Mouse (Mus musculus): Measurements from ENCODE around the gene 1810055G02Rik. TPM values are rescaled to one million over a fixed set of nuclear protein-coding genes. Genes with fewer than 3 reads are reported as not detected.

1810055G02Rik gene
- polyA plus RNA-seq, 1 experiment from 2014 or later: 48.2 TPM

DNA sequence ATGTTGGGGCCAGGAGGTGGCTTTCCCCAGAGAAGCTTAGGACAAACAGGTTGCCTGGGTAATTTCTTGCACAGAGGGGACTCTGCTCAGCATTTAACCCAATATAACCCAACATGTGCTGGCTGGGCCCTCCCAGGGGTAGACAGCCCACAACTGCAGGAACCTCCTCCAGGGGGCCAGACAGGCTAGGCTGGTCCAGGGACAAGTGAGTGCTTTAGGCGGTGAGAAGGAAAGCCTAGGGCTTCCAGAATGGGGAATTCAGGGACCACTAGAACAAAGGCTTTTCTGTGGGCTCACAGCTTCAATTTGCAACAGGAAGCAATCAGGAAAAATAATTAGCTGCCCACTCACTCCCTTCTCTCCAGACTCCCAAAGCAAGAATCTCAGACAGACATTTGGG, 23.7 kb upstream of the 1810055G02Rik start:
- peak overlapping the region; percentile 95 for H3K27ac ChIP-seq (ENCODE audit: low read depth)

DNA sequence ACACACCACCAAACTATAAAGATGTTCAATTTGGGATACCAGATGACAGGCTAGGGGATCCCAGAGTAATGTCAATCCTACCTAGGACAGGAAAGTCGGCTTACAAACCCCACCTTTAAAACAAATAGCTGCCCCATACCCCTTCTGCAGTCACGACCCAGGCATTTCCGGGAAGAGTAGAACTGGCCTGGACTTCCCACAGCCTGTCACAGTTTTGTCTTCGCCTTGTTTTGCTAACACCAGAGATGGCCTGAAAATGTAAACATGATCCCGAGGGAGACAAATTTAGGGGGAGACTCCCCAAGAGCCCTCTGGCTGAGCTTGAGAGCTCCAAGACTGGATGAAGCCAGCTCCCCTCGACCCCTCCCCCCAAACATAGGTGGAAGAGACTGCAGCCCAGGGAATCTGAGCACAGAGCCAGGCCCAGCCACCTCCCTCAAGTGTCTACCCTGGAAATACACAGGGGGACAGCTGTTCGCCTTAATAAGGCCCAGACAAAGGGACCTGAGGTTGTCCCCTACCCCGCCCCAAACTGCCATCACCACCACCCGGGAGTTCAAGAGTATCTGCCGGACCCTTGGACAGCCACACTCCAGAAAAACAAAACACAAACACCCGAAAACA, 23.0 kb upstream of the 1810055G02Rik start:
- Histone ChIP-seq H3K9me3 (ENCODE audit: low read length) (no peaks in the 10 kb centered on the region), H3K4me3 (ENCODE audit: low read depth, low read length) (peak overlapping the region; percentile 86), H3K36me3 (replicated peaks; ENCODE audit: insufficient read depth, low read length) (no peaks in the 10 kb centered on the region), H3K27me3 (ENCODE audit: insufficient read depth, low read length) (no peaks in the 10 kb centered on the region), H3K4me1 (ENCODE audit: insufficient read depth) (peaks cover 59% of the 10 kb centered on the region), H3K4me2 (ENCODE audit: low read depth, low read length) (peak overlapping the region; percentile 91), H3K9ac (replicated peaks) (peak overlapping the region; percentile 88), H3K27ac (ENCODE audit: low read depth) (peak overlapping the region; percentile 95)
- ATAC-seq: no peak
- TF ChIP-seq EP300 (IDR thresholded peaks at IDR 0.05; ENCODE audit: low read depth) (no peak), CTCF (IDR thresholded peaks at IDR 0.05; ENCODE audit: low read depth) (no peak)
- 11% methylated on average over 11 of the region's 11 CpGs for WGBS (ENCODE audit: insufficient replicate concordance)
- DNase-seq: no peak

More for the DNA sequence above, 23.7 kb upstream of the 1810055G02Rik start:
- Histone ChIP-seq H3K9me3 (ENCODE audit: low read length) (no peaks in the 10 kb centered on the region), H3K27me3 (ENCODE audit: insufficient read depth, low read length) (no peaks in the 10 kb centered on the region), H3K4me2 (ENCODE audit: low read depth, low read length) (peak overlapping the region; percentile 91), H3K9ac (replicated peaks) (peak overlapping the region; percentile 88), H3K4me3 (ENCODE audit: low read depth, low read length) (peak overlapping the region; percentile 86), H3K4me1 (ENCODE audit: insufficient read depth) (peaks cover 62% of the 10 kb centered on the region), H3K36me3 (replicated peaks; ENCODE audit: insufficient read depth, low read length) (no peaks in the 10 kb centered on the region)
- ATAC-seq (no peak), DNase-seq (no peak)
- TF ChIP-seq EP300 (IDR thresholded peaks at IDR 0.05; ENCODE audit: low read depth): no peak
- TF ChIP-seq CTCF (IDR thresholded peaks at IDR 0.05; ENCODE audit: low read depth): peak; percentile 23; the same call in 1 of the 2 replicates
- 29% methylated on average over 1 of the region's 1 CpGs for WGBS (ENCODE audit: insufficient replicate concordance)

DNA sequence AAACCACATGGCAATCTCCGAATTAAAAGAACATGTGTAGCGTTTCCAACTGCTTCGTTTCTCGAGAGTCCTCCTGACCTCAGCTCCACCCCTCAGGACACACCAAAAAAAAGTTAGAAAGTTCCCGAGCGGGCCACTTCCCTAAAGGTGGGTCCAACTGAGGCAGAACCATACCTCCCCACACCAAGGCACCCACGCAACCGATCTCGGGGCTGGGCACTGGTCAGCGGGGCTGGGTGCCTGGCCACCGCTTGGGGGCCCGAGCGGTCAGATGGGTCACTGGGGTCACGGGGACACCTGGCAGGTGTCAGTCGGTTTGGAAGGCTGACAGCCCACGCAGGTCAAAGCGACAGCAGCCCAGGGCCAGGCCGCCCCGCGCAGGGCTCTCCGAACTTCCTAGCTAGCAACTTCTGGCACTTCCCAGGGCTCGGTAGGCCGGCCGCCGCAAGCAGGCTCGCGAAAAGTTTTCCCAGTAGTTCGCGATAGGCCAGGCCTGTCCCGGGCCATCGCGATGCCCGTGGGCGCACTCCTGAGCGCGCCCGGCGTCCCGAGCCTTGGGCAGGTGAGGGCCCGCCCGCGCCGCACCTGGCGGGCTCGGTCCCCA, 22.4 kb upstream of the 1810055G02Rik start:
- peak overlapping the region; percentile 95 for H3K27ac ChIP-seq (ENCODE audit: low read depth)
- H3K9me3 ChIP-seq (ENCODE audit: low read length): no peaks in the 10 kb centered on the region
- H3K27me3 ChIP-seq (ENCODE audit: insufficient read depth, low read length): no peaks in the 10 kb centered on the region
- H3K4me3 ChIP-seq (ENCODE audit: low read depth, low read length): peak overlapping the region; percentile 86
- TF ChIP-seq EP300 (IDR thresholded peaks at IDR 0.05; ENCODE audit: low read depth) (no peak), CTCF (IDR thresholded peaks at IDR 0.05; ENCODE audit: low read depth) (no peak)
- DNase-seq: peak; percentile 59
- H3K4me1 ChIP-seq (ENCODE audit: insufficient read depth): peaks cover 53% of the 10 kb centered on the region
- H3K9ac ChIP-seq (replicated peaks): peak overlapping the region; percentile 88
- peak; percentile 43 for ATAC-seq
- no peaks in the 10 kb centered on the region for H3K36me3 ChIP-seq (replicated peaks; ENCODE audit: insufficient read depth, low read length)
- peak overlapping the region; percentile 91 for H3K4me2 ChIP-seq (ENCODE audit: low read depth, low read length)
- 2% methylated on average over 44 of the region's 45 CpGs for WGBS (ENCODE audit: insufficient replicate concordance)

DNA sequence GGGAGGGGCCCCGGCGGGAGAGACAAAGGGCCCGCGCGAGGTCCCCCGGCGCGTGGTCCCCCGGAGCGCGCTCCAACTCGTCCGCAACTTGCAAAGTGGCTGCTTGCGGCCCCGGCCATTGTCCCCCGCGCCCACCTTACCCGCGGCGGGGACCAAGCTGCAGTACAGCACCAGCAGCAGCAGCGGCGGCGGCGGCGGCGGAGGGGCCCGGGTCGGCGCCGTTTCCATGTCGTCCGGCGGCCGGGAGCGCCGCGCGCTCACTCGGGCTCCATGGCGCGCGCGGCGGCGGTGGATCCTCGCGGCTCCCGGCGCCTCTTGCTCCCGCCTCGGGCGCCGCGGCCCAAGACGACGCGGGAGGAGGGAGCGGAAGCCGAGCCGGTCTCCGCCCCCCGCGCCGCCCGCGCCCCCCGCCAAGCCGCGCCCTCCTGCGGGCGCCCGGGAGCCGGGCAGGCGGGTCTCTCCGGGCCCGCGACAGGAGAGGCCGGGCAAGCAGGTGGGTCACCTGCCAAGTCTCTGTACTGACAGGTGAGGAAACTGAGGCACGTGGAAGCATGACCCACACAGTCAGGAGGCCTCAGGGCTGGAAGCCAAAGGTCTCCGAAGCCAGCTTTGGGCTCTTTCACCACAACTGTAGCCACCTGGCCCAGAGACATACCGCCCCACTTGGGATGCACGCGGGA, 21.7 kb upstream of the 1810055G02Rik start, which contains the start of gene Lrp5:
Gene Lrp5 (minus strand): TSS at position 350 of the 680 bp plus-strand sequence.
- 1% methylated on average over 41 of the region's 83 CpGs for WGBS (ENCODE audit: insufficient replicate concordance)
- peak within 1 kb of the TSS; percentile 91 for H3K4me2 ChIP-seq (ENCODE audit: low read depth, low read length)
- no peak for TF ChIP-seq EP300 (IDR thresholded peaks at IDR 0.05; ENCODE audit: low read depth)
- no peak for TF ChIP-seq CTCF (IDR thresholded peaks at IDR 0.05; ENCODE audit: low read depth)
- ATAC-seq: peak; percentile 48
- H3K36me3 ChIP-seq (replicated peaks; ENCODE audit: insufficient read depth, low read length): no peaks in the 10 kb centered on the region
- peak; percentile 59 for DNase-seq
- H3K27me3 ChIP-seq (ENCODE audit: insufficient read depth, low read length): no peaks in the 10 kb centered on the region
- H3K9ac ChIP-seq (replicated peaks): peak within 1 kb of the TSS; percentile 88
- H3K27ac ChIP-seq (ENCODE audit: low read depth): peak within 1 kb of the TSS; percentile 95
- H3K4me1 ChIP-seq (ENCODE audit: insufficient read depth): peaks cover 48% of the 10 kb centered on the region
- peak within 1 kb of the TSS; percentile 86 for H3K4me3 ChIP-seq (ENCODE audit: low read depth, low read length)
- H3K9me3 ChIP-seq (ENCODE audit: low read length): no peaks in the 10 kb centered on the region

DNA sequence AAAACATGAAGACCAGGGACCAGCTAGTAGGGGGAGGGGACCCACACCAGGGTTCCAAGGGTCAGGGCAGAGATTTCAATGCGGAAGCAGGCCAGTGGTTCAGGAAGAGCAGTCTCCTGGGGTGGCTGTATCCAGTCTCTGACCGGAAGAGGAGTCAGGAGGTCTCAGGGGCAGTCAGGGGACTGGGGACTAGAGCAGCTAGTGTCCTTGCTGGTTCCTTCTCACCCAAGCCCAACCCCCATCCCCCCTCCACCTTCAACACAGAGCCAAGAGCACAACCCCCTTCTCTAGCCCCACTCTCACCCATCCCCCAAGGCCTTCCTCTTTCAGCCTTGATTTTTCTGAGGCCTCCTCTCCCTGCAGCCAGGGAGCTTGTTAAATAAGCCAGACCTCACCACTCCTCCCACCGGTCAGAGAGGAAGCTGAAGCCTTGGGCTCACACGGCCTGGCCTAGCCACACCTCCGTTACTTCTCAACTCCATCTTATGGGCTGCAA, 20.4 kb upstream of the 1810055G02Rik start:
- Histone ChIP-seq H3K9ac (replicated peaks) (no peak overlapping the region), H3K36me3 (replicated peaks; ENCODE audit: insufficient read depth, low read length) (no peaks in the 10 kb centered on the region), H3K4me2 (ENCODE audit: low read depth, low read length) (peak overlapping the region; percentile 91), H3K9me3 (ENCODE audit: low read length) (no peaks in the 10 kb centered on the region), H3K4me1 (ENCODE audit: insufficient read depth) (peaks cover 38% of the 10 kb centered on the region), H3K27me3 (ENCODE audit: insufficient read depth, low read length) (no peaks in the 10 kb centered on the region), H3K4me3 (ENCODE audit: low read depth, low read length) (no peak overlapping the region), H3K27ac (ENCODE audit: low read depth) (peak overlapping the region; percentile 95)
- TF ChIP-seq CTCF (IDR thresholded peaks at IDR 0.05; ENCODE audit: low read depth) (peak; percentile 23), EP300 (IDR thresholded peaks at IDR 0.05; ENCODE audit: low read depth) (no peak)
- WGBS (ENCODE audit: insufficient replicate concordance): 20% methylated on average over 5 of the region's 5 CpGs
- DNase-seq (peak; percentile 60), ATAC-seq (peak; percentile 60)

DNA sequence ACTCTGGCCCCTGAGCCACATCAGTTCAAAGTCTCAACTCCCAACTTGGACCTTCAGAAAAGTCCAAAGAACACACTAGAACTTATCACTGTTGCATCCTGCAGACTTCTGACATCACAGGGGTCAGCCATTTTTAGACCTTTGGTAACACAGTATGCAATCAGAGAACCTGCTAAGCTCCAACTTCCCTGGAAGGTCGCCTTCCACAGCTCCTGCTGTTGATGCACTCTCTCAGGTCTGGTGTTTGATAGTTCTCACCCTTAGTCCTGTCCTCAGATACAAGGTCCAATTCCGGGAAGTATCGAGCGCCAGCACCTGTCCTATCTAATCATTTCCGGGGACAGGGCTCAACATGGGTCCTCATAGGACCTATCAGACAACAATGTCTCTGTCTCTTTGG, 16.8 kb upstream of the 1810055G02Rik start:
- Histone ChIP-seq H3K4me1 (ENCODE audit: insufficient read depth) (peaks cover 23% of the 10 kb centered on the region), H3K27me3 (ENCODE audit: insufficient read depth, low read length) (no peaks in the 10 kb centered on the region), H3K9ac (replicated peaks) (no peak overlapping the region), H3K9me3 (ENCODE audit: low read length) (no peaks in the 10 kb centered on the region), H3K36me3 (replicated peaks; ENCODE audit: insufficient read depth, low read length) (no peaks in the 10 kb centered on the region), H3K27ac (ENCODE audit: low read depth) (no peak overlapping the region), H3K4me3 (ENCODE audit: low read depth, low read length) (no peak overlapping the region), H3K4me2 (ENCODE audit: low read depth, low read length) (no peak overlapping the region)
- ATAC-seq (no peak), DNase-seq (no peak)
- TF ChIP-seq EP300 (IDR thresholded peaks at IDR 0.05; ENCODE audit: low read depth) (no peak), CTCF (IDR thresholded peaks at IDR 0.05; ENCODE audit: low read depth) (no peak)
- 79% methylated on average over 5 of the region's 5 CpGs for WGBS (ENCODE audit: insufficient replicate concordance)
